Mouse (Mus musculus): ENCODE results near the gene Gm3415. TPM values are rescaled to one million over a fixed set of nuclear protein-coding genes. Genes with fewer than 3 reads are reported as not detected.
"Not testable (repeated sequence)": the region's sequence is repeated elsewhere in the genome, so short reads cannot be mapped to it uniquely, and the experiment has no call there.

Gene Gm3415
- total RNA-seq, 1 experiment from 2014 or later, result not detected

- ATAC-seq (replicated peaks; ENCODE audit: low read depth, poor library complexity, severe bottlenecking), result no peak
Measured at GRCm38 (mm10) chr5:146598215-146599119, 42.5 kb downstream of the Gm3415 start.

GRCm38 (mm10) chr5:146599216-146599615, 43.3 kb downstream of the Gm3415 start:
- not testable (repeated sequence) for ATAC-seq (replicated peaks; ENCODE audit: low read depth, poor library complexity, severe bottlenecking)

GRCm38 (mm10) chr5:146599970-146600369, 44.0 kb downstream of the Gm3415 start:
- ATAC-seq (replicated peaks; ENCODE audit: low read depth, poor library complexity, severe bottlenecking), result no peak

GRCm38 (mm10) chr5:146606221-146606620, 50.3 kb downstream of the Gm3415 start:
- no peak for ATAC-seq (replicated peaks; ENCODE audit: low read depth, poor library complexity, severe bottlenecking)

- no peak for ATAC-seq (replicated peaks; ENCODE audit: low read depth, poor library complexity, severe bottlenecking)
Measured at GRCm38 (mm10) chr5:146606895-146607294, 51.0 kb downstream of the Gm3415 start.

GRCm38 (mm10) chr5:146607816-146608215, 51.9 kb downstream of the Gm3415 start:
- ATAC-seq (replicated peaks; ENCODE audit: low read depth, poor library complexity, severe bottlenecking), result no peak

Other genes with a start within 250 kb of the Gm3415 start
- gene Wasf3, start 171.2 kb upstream of the Gm3415 start, total RNA-seq (2017), result not detected in 2 replicates
- gene Gm6408, start 74.2 kb upstream of the Gm3415 start, total RNA-seq (2017), result not detected in 2 replicates
- gene Gm6370, start 64.8 kb upstream of the Gm3415 start, total RNA-seq (2017), result not detected in 2 replicates
- not detected in 2 replicates for gene 4930449I24Rik, start 53.7 kb upstream of the Gm3415 start, total RNA-seq (2017)
- gene Gm3402, start 42.0 kb upstream of the Gm3415 start, total RNA-seq (2017), result not detected in 2 replicates
- gene Gm3404, start 30.3 kb upstream of the Gm3415 start, total RNA-seq (2017), result not detected in 2 replicates
- gene Gm3409, start 18.5 kb upstream of the Gm3415 start, total RNA-seq (2017), result not detected in 2 replicates
- not detected in 2 replicates for gene Gpr12, start 29.1 kb downstream of the Gm3415 start, total RNA-seq (2017)
- 35.5 and 42.5 TPM in 2 replicates for gene Usp12, start 238.9 kb downstream of the Gm3415 start, total RNA-seq (2017)